Mouse (Mus musculus) brain, embryonic 14.5 days (tissue): ENCODE data around the gene Sntb2.

Experiments used
- CTCF ChIP-seq: fragments of 200-500 bp; IDR thresholded peaks from 2 replicates; pipeline ENCODE4 v1.5.1; 2012; ENCODE audit warnings: inconsistent platforms, mild to moderate bottlenecking, moderate library complexity, borderline replicate concordance; ENCODE audit not compliant: insufficient read depth, insufficient read length; ENCODE audit errors: extremely low read depth
- POLR2A ChIP-seq: fragments of 200-500 bp; IDR thresholded peaks from 2 replicates; pipeline ENCODE4 v1.6.1; 2012; ENCODE audit warnings: mild to moderate bottlenecking, inconsistent platforms, borderline replicate concordance; ENCODE audit not compliant: poor library complexity, insufficient read depth, insufficient read length, severe bottlenecking; ENCODE audit errors: extremely low read depth

DNA sequence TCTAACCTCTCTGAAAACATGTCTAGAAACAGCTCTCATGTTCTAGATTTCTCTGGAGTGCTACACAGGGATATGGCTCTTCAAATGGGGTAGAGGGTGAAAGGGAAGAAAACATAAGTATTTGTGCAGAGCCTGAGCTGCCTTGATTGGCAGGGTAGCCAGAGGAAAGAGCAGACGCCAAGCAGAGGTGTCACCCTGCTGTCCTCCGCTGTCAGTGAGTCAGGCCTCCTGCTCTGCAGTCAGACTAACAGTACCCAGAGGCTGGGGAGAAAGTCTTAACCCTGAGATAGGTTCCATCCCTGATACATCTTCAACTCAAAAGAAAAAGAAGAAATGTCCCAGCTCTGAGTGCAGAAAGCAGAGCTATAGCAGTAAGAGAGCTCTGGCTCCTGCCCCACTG, 77.1 kb downstream of the Sntb2 start:
- TF ChIP-seq CTCF (no peak), POLR2A (no peak)
